Mouse (Mus musculus) ES-CJ7 (cell line): ENCODE results near the gene Syn3.
"Not testable (repeated sequence)": the region's sequence is repeated elsewhere in the genome, so short reads cannot be mapped to it uniquely, and the experiment has no call there.

Experiments
- DNase-seq: peaks from one replicate; pipeline ENCODE4 v3.0.0; 2011; ENCODE audit warnings: low read depth, low spot score

The Syn3 gene

GRCm38 (mm10) chr10:86418345-86418744 lies 80.4 kb downstream of the Syn3 start:
- no peak for DNase-seq

GRCm38 (mm10) chr10:86416806-86417205 lies 81.9 kb downstream of the Syn3 start:
- no peak for DNase-seq

GRCm38 (mm10) chr10:86410868-86411267 lies 87.8 kb downstream of the Syn3 start:
- no peak for DNase-seq

- DNase-seq, result no peak
Measured at GRCm38 (mm10) chr10:86406952-86407351, 91.7 kb downstream of the Syn3 start.

GRCm38 (mm10) chr10:86398347-86398720 lies 100.4 kb downstream of the Syn3 start:
- DNase-seq, result no peak

- DNase-seq, result no peak
Measured at GRCm38 (mm10) chr10:86397577-86398346, 100.9 kb downstream of the Syn3 start.

- DNase-seq, result no peak
Measured at GRCm38 (mm10) chr10:86392399-86392798, 106.3 kb downstream of the Syn3 start.

GRCm38 (mm10) chr10:86389913-86390312 lies 108.8 kb downstream of the Syn3 start:
- no peak for DNase-seq

GRCm38 (mm10) chr10:86389357-86389756 lies 109.3 kb downstream of the Syn3 start:
- DNase-seq, result no peak

GRCm38 (mm10) chr10:86388803-86389202 lies 109.9 kb downstream of the Syn3 start:
- DNase-seq, result no peak

GRCm38 (mm10) chr10:86387821-86388440 lies 110.8 kb downstream of the Syn3 start:
- no peak for DNase-seq

GRCm38 (mm10) chr10:86386232-86386631 lies 112.5 kb downstream of the Syn3 start:
- no peak for DNase-seq

GRCm38 (mm10) chr10:86385656-86386055 lies 113.0 kb downstream of the Syn3 start:
- no peak for DNase-seq

GRCm38 (mm10) chr10:86384655-86385054 lies 114.0 kb downstream of the Syn3 start:
- DNase-seq, result no peak

- DNase-seq, result no peak
Measured at GRCm38 (mm10) chr10:86381922-86382260, 116.8 kb downstream of the Syn3 start.

- no peak for DNase-seq
Measured at GRCm38 (mm10) chr10:86381150-86381921, 117.4 kb downstream of the Syn3 start.

- DNase-seq, result no peak
Measured at GRCm38 (mm10) chr10:86380626-86381025, 118.1 kb downstream of the Syn3 start.

- DNase-seq, result not testable (repeated sequence)
Measured at GRCm38 (mm10) chr10:86378803-86379202, 119.9 kb downstream of the Syn3 start.

- DNase-seq, result no peak
Measured at GRCm38 (mm10) chr10:86376392-86377185, 122.1 kb downstream of the Syn3 start.

- DNase-seq, result no peak
Measured at GRCm38 (mm10) chr10:86375903-86376302, 122.8 kb downstream of the Syn3 start.

- DNase-seq, result no peak
Measured at GRCm38 (mm10) chr10:86374061-86374460, 124.6 kb downstream of the Syn3 start.

GRCm38 (mm10) chr10:86371561-86371960 lies 127.1 kb downstream of the Syn3 start:
- DNase-seq, result no peak
